Mouse (Mus musculus) G1E (cell line): ENCODE results near the gene A630001G21Rik.

Experiments
- CTCF ChIP-seq: IDR thresholded peaks from 2 replicates; pipeline ENCODE4 v1.5.1; 2012; ENCODE audit warnings: low read depth, low read length, inconsistent platforms, mixed read lengths
- TAL1 ChIP-seq: conservative IDR thresholded peaks from 2 replicates; pipeline ENCODE4 v1.6.1; 2012; ENCODE audit warnings: low read depth, low read length, inconsistent platforms, mixed read lengths

GRCm38 (mm10) chr1:85734511-85734910, 43.9 kb downstream of the A630001G21Rik start:
- TF ChIP-seq CTCF, result no peak
- TF ChIP-seq TAL1, result no peak
